Mouse (Mus musculus) E14TG2a.4 (cell line): ENCODE data around the gene Vegfa.

Source experiments
- CTCF ChIP-seq: conservative IDR thresholded peaks from 2 replicates; pipeline ENCODE4 v1.5.1; 2014; ENCODE audit warnings: low read length
- NANOG ChIP-seq: IDR thresholded peaks from 2 replicates; pipeline ENCODE4 v1.6.1; 2014; ENCODE audit warnings: borderline replicate concordance, low read length, mixed read lengths
- POU5F1 ChIP-seq: IDR thresholded peaks from 2 replicates; pipeline ENCODE4 v1.6.1; 2014; ENCODE audit warnings: low read length, borderline replicate concordance

DNA sequence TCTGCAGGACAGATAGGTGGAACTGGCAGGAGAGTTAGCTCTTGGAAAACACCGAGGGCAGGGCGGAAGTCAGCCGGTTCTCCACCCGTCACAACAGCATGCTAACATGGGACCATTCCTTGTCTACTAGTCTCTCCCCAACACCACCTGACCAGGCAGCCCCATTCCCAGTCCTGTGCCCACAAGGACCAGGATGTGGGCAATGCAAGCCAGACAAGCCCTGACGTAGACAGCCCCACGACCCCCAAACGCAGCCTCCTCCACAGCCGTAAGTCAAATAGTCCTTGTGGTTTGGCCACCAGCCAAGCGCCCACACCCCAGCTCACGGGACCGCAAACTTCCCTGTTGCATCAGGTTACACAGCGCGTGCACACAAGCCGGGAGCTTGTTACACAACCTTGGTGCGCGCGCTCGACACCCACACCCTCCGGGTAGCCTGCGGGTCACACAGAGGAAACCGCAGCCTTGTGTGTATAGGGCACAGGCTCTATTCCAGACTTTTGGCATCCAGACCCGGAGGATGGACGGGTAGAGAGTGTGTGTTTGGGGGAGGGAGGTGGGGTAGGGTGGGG lies 41.6 kb upstream of the Vegfa start:
- TF ChIP-seq CTCF (no peak), NANOG (no peak), POU5F1 (no peak)
